Mouse (Mus musculus) cortical plate, adult 2 months (tissue): Measurements from ENCODE around the gene Gemin7.
A peak's percentile ranks its signal among the peaks of the same experiment; 100 is the strongest.

Source experiments
- CTCF ChIP-seq: fragments of 200-500 bp; IDR thresholded peaks from 2 replicates; pipeline ENCODE4 v1.5.1; 2011; ENCODE audit warnings: mild to moderate bottlenecking, control low read depth, low read length; ENCODE audit not compliant: insufficient read depth; ENCODE audit errors: extremely low read depth
- POLR2A ChIP-seq: fragments of 200-500 bp; IDR thresholded peaks from 2 replicates; pipeline ENCODE4 v1.6.1; 2011; ENCODE audit warnings: mild to moderate bottlenecking, low read length, control low read depth; ENCODE audit not compliant: insufficient read depth; ENCODE audit errors: extremely low read depth

DNA sequence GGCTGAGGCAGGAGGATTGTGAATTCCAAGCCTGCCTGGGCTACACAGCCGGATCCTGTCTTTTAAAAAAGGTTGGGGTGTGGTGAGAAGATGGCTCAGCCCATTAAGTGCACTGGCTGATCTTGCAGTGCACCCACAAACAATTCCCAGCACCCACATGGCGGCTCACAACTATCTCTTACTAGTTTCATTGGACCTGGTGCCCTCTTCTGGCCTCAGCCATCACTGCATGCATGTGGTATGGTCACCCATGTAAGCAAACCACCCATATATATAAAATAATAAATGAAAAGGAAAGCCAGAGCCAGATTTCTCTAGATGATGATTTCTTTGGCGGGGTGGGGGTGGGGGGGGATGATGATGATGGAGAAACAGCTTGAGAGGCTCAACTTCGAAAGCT lies 12.9 kb downstream of the Gemin7 start:
- TF ChIP-seq POLR2A (no peak), CTCF (peak; percentile 25)
